Mouse (Mus musculus): ENCODE results near the gene Zmynd19. TPM values are rescaled to one million over a fixed set of nuclear protein-coding genes. Genes with fewer than 3 reads are reported as not detected.
"Not testable (repeated sequence)": the region's sequence is repeated elsewhere in the genome, so short reads cannot be mapped to it uniquely, and the experiment has no call there.

Gene Zmynd19
- polyA plus RNA-seq, 1 experiment from 2014 or later, result 31.9 TPM

DNA sequence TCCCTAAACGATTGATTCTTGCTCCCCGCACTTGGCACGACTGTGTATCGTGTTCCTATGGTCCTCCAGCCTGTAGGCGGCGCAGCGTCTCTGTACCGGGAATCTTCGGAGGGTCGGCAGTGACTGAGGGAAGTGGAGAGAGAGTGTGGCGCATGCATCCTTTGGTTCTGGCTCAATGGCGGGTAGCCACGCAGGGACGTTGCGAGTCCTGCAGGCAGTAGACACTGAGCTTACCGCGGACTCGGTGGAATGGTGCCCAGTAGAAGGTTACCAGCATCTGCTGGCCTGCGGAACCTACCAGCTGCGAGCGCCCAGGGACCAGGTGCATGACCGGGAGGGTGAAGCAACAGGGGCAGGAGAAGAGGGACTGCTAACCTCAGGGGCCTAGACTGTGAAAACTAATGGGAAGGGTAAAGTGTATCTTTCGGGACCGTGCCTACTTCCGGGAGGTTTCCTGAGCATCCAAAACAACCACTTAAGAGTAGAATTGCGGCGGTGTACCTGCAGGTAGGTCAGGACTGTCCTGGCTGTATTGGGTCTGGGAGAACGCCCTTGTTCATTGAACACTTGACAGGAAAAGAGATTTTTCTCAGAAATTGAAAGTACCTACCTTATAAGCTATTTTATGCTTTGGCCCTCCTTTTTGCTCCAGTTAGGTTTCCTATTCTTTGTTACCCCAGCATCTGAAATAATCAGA, 12.9 kb downstream of the Zmynd19 start, which contains the start of gene Dph7:
Gene Dph7 (plus strand): TSS at position 97 of the 697 bp plus-strand sequence.
- peak; percentile 90 for DNase-seq (ENCODE audit: low spot score)
- peak within 1 kb of the TSS; percentile 90 for H3K9ac ChIP-seq (ENCODE audit: low read length)
- WGBS, result 1% methylated on average over 28 of the region's 28 CpGs
- H3K27me3 ChIP-seq (ENCODE audit: control insufficient read depth, insufficient read depth, low read length), result no peaks in the 10 kb centered on the region
- H3K9me3 ChIP-seq (ENCODE audit: control insufficient read depth, low read length), result no peaks in the 10 kb centered on the region
- ATAC-seq (ENCODE audit: insufficient read depth, low FRiP score, low TSS enrichment), result peak; percentile 84
- H3K4me1 ChIP-seq (ENCODE audit: control insufficient read depth, insufficient read depth, low read length), result peaks cover 4% of the 10 kb centered on the region; the same call in 1 of the 2 replicates
- H3K4me2 ChIP-seq (ENCODE audit: low read depth), result peak within 1 kb of the TSS; percentile 77
- H3K27ac ChIP-seq (ENCODE audit: low read depth, low read length), result no peak within 1 kb of the TSS
- H3K4me3 ChIP-seq (ENCODE audit: low read depth, low read length), result peak within 1 kb of the TSS; percentile 86
- H3K36me3 ChIP-seq (ENCODE audit: control insufficient read depth, insufficient read depth, low read length), result peaks cover 18% of the 10 kb centered on the region; the same call in 1 of the 2 replicates

DNA sequence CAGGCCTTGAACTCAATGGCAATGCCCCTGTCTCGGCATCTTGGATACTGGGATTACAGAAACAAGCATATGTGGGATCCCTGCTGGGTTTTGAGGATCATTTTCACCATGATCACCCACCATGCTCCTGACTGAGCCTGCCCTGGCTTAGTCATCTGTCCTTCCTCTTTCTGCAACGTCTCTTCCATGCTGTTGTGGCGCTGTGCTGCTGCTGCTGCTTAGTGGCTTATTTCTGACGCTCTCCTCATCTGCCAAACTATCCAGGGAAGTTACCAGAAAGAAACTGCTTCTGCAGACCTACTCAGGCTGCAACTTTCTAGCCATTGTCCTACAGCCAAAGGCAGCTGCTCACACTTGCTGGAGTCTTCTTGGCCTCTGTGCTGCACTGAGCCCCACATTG, 20.8 kb downstream of the Zmynd19 start:
- 86% methylated on average over 4 of the region's 4 CpGs for WGBS

DNA sequence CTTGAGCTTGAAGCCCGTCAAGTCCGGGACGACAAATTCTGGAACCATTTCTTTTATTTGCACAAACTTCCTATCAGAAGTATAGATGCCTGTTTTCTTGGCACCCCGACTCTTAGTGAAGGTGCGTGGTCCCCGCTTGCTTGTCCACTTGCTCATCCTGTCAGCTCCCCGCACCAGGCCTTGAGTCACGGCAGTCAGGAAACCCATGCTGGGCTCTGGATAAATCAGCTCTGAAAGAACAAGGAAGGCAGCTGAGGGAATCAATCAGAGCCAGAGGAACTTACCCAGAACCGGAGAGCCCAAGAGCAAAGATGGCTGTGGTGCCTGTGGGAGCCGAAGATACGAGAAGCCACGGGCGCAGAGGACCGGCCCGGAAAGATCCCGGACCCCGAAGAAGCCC, 24.9 kb downstream of the Zmynd19 start:
- not testable (repeated sequence) for H3K36me3 ChIP-seq (ENCODE audit: control insufficient read depth, insufficient read depth, low read length); DNase-seq (ENCODE audit: low spot score); H3K27me3 ChIP-seq (ENCODE audit: control insufficient read depth, insufficient read depth, low read length); H3K9me3 ChIP-seq (ENCODE audit: control insufficient read depth, low read length); ATAC-seq (ENCODE audit: insufficient read depth, low FRiP score, low TSS enrichment)
- H3K9ac ChIP-seq (ENCODE audit: low read length), result peak overlapping the region; percentile 73
- H3K4me2 ChIP-seq (ENCODE audit: low read depth), result peak overlapping the region; percentile 94
- H3K4me3 ChIP-seq (ENCODE audit: low read depth, low read length), result peak overlapping the region; percentile 81
- H3K4me1 ChIP-seq (ENCODE audit: control insufficient read depth, insufficient read depth, low read length), result peaks cover 10% of the 10 kb centered on the region
- H3K27ac ChIP-seq (ENCODE audit: low read depth, low read length), result peak overlapping the region; percentile 69
- under 1% methylated on average over 17 of the region's 17 CpGs for WGBS

More for the DNA sequence above, 20.8 kb downstream of the Zmynd19 start:
- H3K36me3 ChIP-seq (ENCODE audit: control insufficient read depth, insufficient read depth, low read length), result peaks cover 11% of the 10 kb centered on the region
- no peak overlapping the region for H3K4me3 ChIP-seq (ENCODE audit: low read depth, low read length)
- H3K4me1 ChIP-seq (ENCODE audit: control insufficient read depth, insufficient read depth, low read length), result peaks cover 5% of the 10 kb centered on the region
- no peaks in the 10 kb centered on the region for H3K27me3 ChIP-seq (ENCODE audit: control insufficient read depth, insufficient read depth, low read length)
- no peaks in the 10 kb centered on the region for H3K9me3 ChIP-seq (ENCODE audit: control insufficient read depth, low read length)
- no peak overlapping the region for H3K27ac ChIP-seq (ENCODE audit: low read depth, low read length)
- ATAC-seq (ENCODE audit: insufficient read depth, low FRiP score, low TSS enrichment) (no peak), DNase-seq (ENCODE audit: low spot score) (no peak)
- H3K9ac ChIP-seq (ENCODE audit: low read length), result no peak overlapping the region
- no peak overlapping the region for H3K4me2 ChIP-seq (ENCODE audit: low read depth)

DNA sequence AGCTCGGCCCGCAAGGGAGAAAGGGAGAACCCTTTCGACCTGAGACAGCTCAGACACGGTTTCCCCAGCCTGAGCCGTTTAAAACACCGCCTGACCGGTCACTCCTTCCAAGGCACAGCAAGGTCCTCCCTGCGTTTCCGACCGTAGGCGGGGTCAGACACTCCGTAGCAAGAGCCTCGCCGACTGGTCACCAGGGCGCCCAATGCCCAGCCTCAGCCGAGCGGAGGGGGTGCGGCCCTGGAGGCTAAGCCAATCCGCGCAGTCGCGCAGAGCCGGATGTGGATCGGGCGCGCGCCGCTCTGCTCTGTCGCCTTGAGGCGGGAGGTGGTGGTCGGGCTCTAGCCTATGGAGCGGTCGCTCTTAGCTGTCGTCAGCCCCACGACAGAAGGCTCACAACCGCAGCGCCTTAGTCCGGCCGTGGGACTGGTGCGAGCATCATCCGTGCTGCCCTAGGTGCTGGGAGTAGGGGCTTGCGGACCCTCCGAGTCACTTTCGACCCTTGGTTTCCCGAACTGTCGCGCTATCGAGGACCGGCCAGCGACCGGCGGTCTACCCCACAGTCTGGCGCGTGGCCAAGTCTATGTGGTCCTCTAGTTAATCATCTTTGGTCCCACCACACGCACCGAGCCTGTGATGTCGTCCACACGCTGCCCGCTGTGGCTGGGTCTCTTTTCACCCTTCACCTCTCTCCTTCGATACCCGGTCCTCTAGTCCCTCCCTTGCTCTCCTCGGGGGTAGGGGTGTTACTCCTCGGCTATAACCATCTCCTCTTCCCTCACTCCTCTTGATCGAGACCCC, 25.5 kb downstream of the Zmynd19 start, which contains the start of gene Mrpl41:
Gene Mrpl41 (minus strand): TSS at position 193 of the 798 bp plus-strand sequence.
- under 1% methylated on average over 64 of the region's 64 CpGs for WGBS
- Histone ChIP-seq H3K36me3 (ENCODE audit: control insufficient read depth, insufficient read depth, low read length) (no peaks in the 10 kb centered on the region; the same call in 1 of the 2 replicates), H3K4me1 (ENCODE audit: control insufficient read depth, insufficient read depth, low read length) (peaks cover 10% of the 10 kb centered on the region)

DNA sequence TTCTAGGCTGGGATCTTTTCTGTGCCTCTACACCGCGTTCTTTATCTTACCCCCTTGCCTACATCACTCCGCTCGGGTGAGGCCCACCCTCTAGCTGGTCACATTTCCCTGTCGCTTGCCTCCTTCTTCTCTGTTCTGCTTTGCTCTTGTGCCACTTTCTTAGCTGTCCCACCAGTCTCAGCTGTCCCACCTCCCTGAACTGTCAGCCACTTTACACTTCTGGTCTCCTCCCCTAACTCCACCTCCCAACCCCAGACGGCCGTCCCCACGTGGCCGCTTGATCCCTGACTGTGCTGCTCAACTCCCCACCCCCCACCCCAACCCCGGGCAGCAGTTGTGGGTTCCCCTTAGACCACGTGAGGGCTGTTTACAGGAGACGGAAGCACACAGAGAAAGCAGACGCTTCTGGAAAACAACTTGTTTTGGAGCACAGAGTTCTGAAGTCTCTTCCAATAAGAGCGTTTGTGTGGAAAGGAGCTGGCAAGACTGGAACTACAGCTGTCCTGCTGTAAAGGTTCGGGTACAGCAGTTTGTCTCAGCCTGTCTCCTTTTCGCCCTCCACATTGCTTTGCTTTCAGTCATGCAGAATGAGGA, 26.2 kb downstream of the Zmynd19 start, which contains the start of gene Pnpla7:
Gene Pnpla7 (plus strand): TSS at position 330 of the 594 bp plus-strand sequence.
- Histone ChIP-seq H3K36me3 (ENCODE audit: control insufficient read depth, insufficient read depth, low read length) (no peaks in the 10 kb centered on the region; the same call in 1 of the 2 replicates), H3K4me1 (ENCODE audit: control insufficient read depth, insufficient read depth, low read length) (peaks cover 10% of the 10 kb centered on the region), H3K9ac (ENCODE audit: low read length) (peak within 1 kb of the TSS; percentile 75), H3K27me3 (ENCODE audit: control insufficient read depth, insufficient read depth, low read length) (no peaks in the 10 kb centered on the region), H3K9me3 (ENCODE audit: control insufficient read depth, low read length) (no peaks in the 10 kb centered on the region), H3K4me2 (ENCODE audit: low read depth) (peak within 1 kb of the TSS; percentile 94), H3K4me3 (ENCODE audit: low read depth, low read length) (peak within 1 kb of the TSS; percentile 81), H3K27ac (ENCODE audit: low read depth, low read length) (peak within 1 kb of the TSS; percentile 69)
- ATAC-seq (ENCODE audit: insufficient read depth, low FRiP score, low TSS enrichment) (peak; percentile 35), DNase-seq (ENCODE audit: low spot score) (peak; percentile 69)
- WGBS, result under 1% methylated on average over 16 of the region's 16 CpGs

More for the DNA sequence above, 25.5 kb downstream of the Zmynd19 start, which contains the start of gene Mrpl41:
- peak within 1 kb of the TSS; percentile 81 for H3K4me3 ChIP-seq (ENCODE audit: low read depth, low read length)
- peak within 1 kb of the TSS; percentile 94 for H3K4me2 ChIP-seq (ENCODE audit: low read depth)
- peak within 1 kb of the TSS; percentile 75 for H3K9ac ChIP-seq (ENCODE audit: low read length)
- DNase-seq (ENCODE audit: low spot score), result peak; percentile 99
- H3K27me3 ChIP-seq (ENCODE audit: control insufficient read depth, insufficient read depth, low read length), result no peaks in the 10 kb centered on the region
- peak; percentile 100 for ATAC-seq (ENCODE audit: insufficient read depth, low FRiP score, low TSS enrichment)
- H3K9me3 ChIP-seq (ENCODE audit: control insufficient read depth, low read length), result no peaks in the 10 kb centered on the region
- H3K27ac ChIP-seq (ENCODE audit: low read depth, low read length), result peak within 1 kb of the TSS; percentile 69

DNA sequence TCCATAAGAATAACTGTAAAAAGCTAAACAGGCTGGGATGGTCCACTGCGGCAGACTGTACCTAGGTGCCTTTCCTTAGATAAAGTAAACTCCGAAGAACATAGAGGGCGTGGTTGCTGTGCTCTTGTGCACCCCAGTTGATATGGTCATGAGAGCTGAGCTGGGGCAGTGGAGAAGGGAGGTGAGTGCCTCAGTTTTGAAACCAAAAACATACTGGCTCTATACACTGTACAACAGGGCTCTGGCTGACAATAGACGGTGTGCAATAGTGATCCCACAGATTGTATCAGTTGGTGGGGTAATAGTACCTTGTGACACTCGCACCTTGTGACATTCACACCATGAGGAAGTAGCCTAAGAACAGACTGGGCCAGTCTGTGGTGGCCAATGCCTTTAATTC, 27.4 kb downstream of the Zmynd19 start:
- H3K27me3 ChIP-seq (ENCODE audit: control insufficient read depth, insufficient read depth, low read length), result no peaks in the 10 kb centered on the region
- no peak overlapping the region for H3K4me3 ChIP-seq (ENCODE audit: low read depth, low read length)

DNA sequence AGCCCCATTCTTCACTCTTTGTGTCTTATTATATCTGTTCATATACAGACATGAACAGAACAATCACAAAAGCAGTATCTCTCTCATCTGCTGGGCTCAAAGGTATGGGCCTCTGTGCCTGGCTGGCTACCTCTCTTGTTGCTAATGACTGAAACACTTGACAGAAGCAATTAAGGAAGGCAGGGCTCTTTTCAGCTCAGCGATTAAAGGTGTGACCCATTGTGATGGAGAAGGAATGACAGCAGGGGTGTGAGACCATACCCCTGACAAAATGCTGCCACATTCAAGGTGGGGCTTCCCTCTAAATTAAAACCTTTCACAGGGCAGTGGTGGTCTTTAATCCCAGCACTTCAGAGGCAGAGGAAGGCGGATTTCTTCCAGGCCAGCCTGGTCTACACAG, 38.2 kb downstream of the Zmynd19 start:
- ATAC-seq (ENCODE audit: insufficient read depth, low FRiP score, low TSS enrichment) (no peak), DNase-seq (ENCODE audit: low spot score) (no peak)
- H3K4me3 ChIP-seq (ENCODE audit: low read depth, low read length), result no peak overlapping the region
- no peak overlapping the region for H3K27ac ChIP-seq (ENCODE audit: low read depth, low read length)
- H3K27me3 ChIP-seq (ENCODE audit: control insufficient read depth, insufficient read depth, low read length), result no peaks in the 10 kb centered on the region
- H3K9ac ChIP-seq (ENCODE audit: low read length), result no peak overlapping the region
- WGBS, result 53% methylated on average over 2 of the region's 2 CpGs
- H3K9me3 ChIP-seq (ENCODE audit: control insufficient read depth, low read length), result no peaks in the 10 kb centered on the region
- no peak overlapping the region for H3K4me2 ChIP-seq (ENCODE audit: low read depth)
- H3K36me3 ChIP-seq (ENCODE audit: control insufficient read depth, insufficient read depth, low read length), result no peaks in the 10 kb centered on the region
- H3K4me1 ChIP-seq (ENCODE audit: control insufficient read depth, insufficient read depth, low read length), result no peaks in the 10 kb centered on the region

More for the DNA sequence above, 27.4 kb downstream of the Zmynd19 start:
- Histone ChIP-seq H3K4me1 (ENCODE audit: control insufficient read depth, insufficient read depth, low read length) (peaks cover 10% of the 10 kb centered on the region), H3K27ac (ENCODE audit: low read depth, low read length) (no peak overlapping the region), H3K9ac (ENCODE audit: low read length) (no peak overlapping the region), H3K36me3 (ENCODE audit: control insufficient read depth, insufficient read depth, low read length) (no peaks in the 10 kb centered on the region), H3K4me2 (ENCODE audit: low read depth) (no peak overlapping the region), H3K9me3 (ENCODE audit: control insufficient read depth, low read length) (no peaks in the 10 kb centered on the region)
- no peak for DNase-seq (ENCODE audit: low spot score)
- no peak for ATAC-seq (ENCODE audit: insufficient read depth, low FRiP score, low TSS enrichment)
- 93% methylated on average over 5 of the region's 5 CpGs for WGBS

DNA sequence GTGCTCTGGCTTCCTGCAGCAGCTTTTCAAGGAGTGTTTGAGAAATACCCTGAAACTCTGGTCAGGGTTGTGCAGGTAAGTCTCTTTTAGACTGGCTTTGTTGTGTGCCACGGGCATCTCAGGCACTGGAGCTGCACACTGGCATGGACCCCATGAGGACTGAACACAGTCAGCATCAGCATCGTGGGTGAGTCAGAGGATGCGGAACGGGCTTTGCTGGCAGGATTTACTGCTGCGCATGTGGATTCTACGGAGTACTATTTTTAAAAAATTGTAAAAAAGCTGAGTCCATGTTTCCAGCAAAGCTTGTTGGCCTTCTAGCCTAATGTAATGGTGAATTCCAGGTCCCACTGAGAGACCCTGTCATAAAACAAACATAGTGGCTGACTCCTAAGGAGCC, 45.7 kb downstream of the Zmynd19 start:
- 89% methylated on average over 6 of the region's 6 CpGs for WGBS
- DNase-seq (ENCODE audit: low spot score) (no peak), ATAC-seq (ENCODE audit: insufficient read depth, low FRiP score, low TSS enrichment) (no peak)
- no peaks in the 10 kb centered on the region for H3K27me3 ChIP-seq (ENCODE audit: control insufficient read depth, insufficient read depth, low read length)
- no peaks in the 10 kb centered on the region for H3K36me3 ChIP-seq (ENCODE audit: control insufficient read depth, insufficient read depth, low read length)
- H3K9ac ChIP-seq (ENCODE audit: low read length), result no peak overlapping the region
- no peak overlapping the region for H3K4me2 ChIP-seq (ENCODE audit: low read depth)
- no peak overlapping the region for H3K4me3 ChIP-seq (ENCODE audit: low read depth, low read length)
- no peaks in the 10 kb centered on the region for H3K9me3 ChIP-seq (ENCODE audit: control insufficient read depth, low read length)
- H3K27ac ChIP-seq (ENCODE audit: low read depth, low read length), result no peak overlapping the region
- H3K4me1 ChIP-seq (ENCODE audit: control insufficient read depth, insufficient read depth, low read length), result no peaks in the 10 kb centered on the region
